Mouse (Mus musculus) forebrain, embryonic 12.5 days (tissue): ENCODE data around the gene E2f2. TPM values are rescaled to one million over a fixed set of nuclear protein-coding genes. Genes with fewer than 3 reads are reported as not detected.

Experiments
- ATAC-seq: fragments of 200-750 bp; cut with Nextera tagmentation; 2 replicates; pipeline ENCODE4 v1.8.0; 2017; ENCODE audit warnings: moderate TSS enrichment; ENCODE audit not compliant: low FRiP score
- H3K27ac ChIP-seq: fragments of 300-500 bp; sonication (generic); 2 replicates; pipeline ENCODE4 v1.5.1; 2016; ENCODE audit warnings: mild to moderate bottlenecking
- H3K27me3 ChIP-seq: fragments of 300-500 bp; sonication (generic); 2 replicates; pipeline ENCODE4 v1.6.1; 2016; ENCODE audit warnings: mild to moderate bottlenecking
- H3K36me3 ChIP-seq: fragments of 300-500 bp; sonication (generic); replicated peaks from 2 replicates; pipeline ENCODE4 v1.6.1; 2016; ENCODE audit warnings: mild to moderate bottlenecking
- H3K4me1 ChIP-seq: fragments of 300-500 bp; sonication (generic); 2 replicates; pipeline ENCODE4 v1.6.1; 2016
- H3K4me2 ChIP-seq: fragments of 300-500 bp; sonication (generic); 2 replicates; pipeline ENCODE4 v1.6.1; 2016; ENCODE audit warnings: mild to moderate bottlenecking, moderate library complexity
- H3K4me3 ChIP-seq: fragments of 300-500 bp; sonication (generic); replicated peaks from 2 replicates; pipeline ENCODE4 v1.5.1; 2016; ENCODE audit warnings: mild to moderate bottlenecking
- H3K9ac ChIP-seq: fragments of 300-500 bp; sonication (generic); 2 replicates; pipeline ENCODE4 v1.6.1; 2016; ENCODE audit warnings: mild to moderate bottlenecking
- H3K9me3 ChIP-seq: fragments of 300-500 bp; sonication (generic); 2 replicates; pipeline ENCODE4 v1.6.1; 2016
- WGBS: fragments of 180-500 bp; shearing (Covaris S2); methylation state at CpG from one replicate; pipeline ENCODE4 v1.1.7; 2016; 5-methylcytosine and 5-hydroxymethylcytosine counted together
- polyA plus RNA-seq: library from polyadenylated mRNA; unstranded; fragments of >200 nt; fragmentation: Nextera tagmentation; extraction: Ambion mirVana; gene quantifications from 2 replicates; pipeline ENCODE4 v1.2.1, GENCODE M21; 2016

Gene E2f2
- polyA plus RNA-seq, 1 experiment from 2014 or later, result 13.4 TPM

- H3K4me2 ChIP-seq, result peak overlapping the region; percentile 67
- H3K4me1 ChIP-seq, result peaks cover 72% of the 10 kb centered on the region
- no peaks in the 10 kb centered on the region for H3K27me3 ChIP-seq
- 28% methylated on average over 9 of the region's 9 CpGs for WGBS
- no peaks in the 10 kb centered on the region for H3K9me3 ChIP-seq
- no peak for ATAC-seq
- no peaks in the 10 kb centered on the region for H3K36me3 ChIP-seq
- H3K9ac ChIP-seq, result peak overlapping the region; percentile 67
- peak overlapping the region; percentile 99 for H3K27ac ChIP-seq
- H3K4me3 ChIP-seq, result no peak overlapping the region
Observed at GRCm38 (mm10) chr4:136135874-136136728, 36.1 kb upstream of the E2f2 start.

GRCm38 (mm10) chr4:136139326-136140110, 32.7 kb upstream of the E2f2 start:
- H3K4me3 ChIP-seq, result no peak overlapping the region
- H3K4me2 ChIP-seq, result peak overlapping the region; percentile 52

GRCm38 (mm10) chr4:136140327-136141250, 31.6 kb upstream of the E2f2 start:
- no peaks in the 10 kb centered on the region for H3K36me3 ChIP-seq
- ATAC-seq, result peak; percentile 82
- peak overlapping the region; percentile 33; the same call in 1 of the 2 replicates for H3K9ac ChIP-seq
- H3K4me3 ChIP-seq, result peak overlapping the region; percentile 22
- peak overlapping the region; percentile 52 for H3K4me2 ChIP-seq
- peak overlapping the region; percentile 90 for H3K27ac ChIP-seq
- WGBS, result 5% methylated on average over 31 of the region's 31 CpGs
- peaks cover 17% of the 10 kb centered on the region for H3K27me3 ChIP-seq
- no peaks in the 10 kb centered on the region for H3K9me3 ChIP-seq
- peaks cover 83% of the 10 kb centered on the region for H3K4me1 ChIP-seq

More at GRCm38 (mm10) chr4:136139326-136140110, 32.7 kb upstream of the E2f2 start:
- WGBS, result 56% methylated on average over 17 of the region's 17 CpGs
- no peak overlapping the region for H3K9ac ChIP-seq
- ATAC-seq, result no peak
- no peaks in the 10 kb centered on the region for H3K9me3 ChIP-seq
- H3K36me3 ChIP-seq, result no peaks in the 10 kb centered on the region
- peak overlapping the region; percentile 90 for H3K27ac ChIP-seq
- peaks cover 84% of the 10 kb centered on the region for H3K4me1 ChIP-seq
- H3K27me3 ChIP-seq, result peaks cover 9% of the 10 kb centered on the region; the same call in 1 of the 2 replicates

- no peak for ATAC-seq
- peak overlapping the region; percentile 65 for H3K27ac ChIP-seq
- peak overlapping the region; percentile 79 for H3K4me2 ChIP-seq
- H3K9me3 ChIP-seq, result no peaks in the 10 kb centered on the region
- peaks cover 31% of the 10 kb centered on the region for H3K27me3 ChIP-seq
- H3K4me1 ChIP-seq, result peaks cover 88% of the 10 kb centered on the region
- 14% methylated on average over 17 of the region's 17 CpGs for WGBS
- no peaks in the 10 kb centered on the region for H3K36me3 ChIP-seq
- H3K4me3 ChIP-seq, result peak overlapping the region; percentile 62; the same call in 1 of the 2 replicates
- peak overlapping the region; percentile 36; the same call in 1 of the 2 replicates for H3K9ac ChIP-seq
Observed at GRCm38 (mm10) chr4:136142267-136143192, 29.7 kb upstream of the E2f2 start.

GRCm38 (mm10) chr4:136143193-136143976, 28.8 kb upstream of the E2f2 start, which contains the start of gene Id3:
Id3 (plus strand) TSS chr4:136143497.
- H3K9ac ChIP-seq, result peak within 1 kb of the TSS; percentile 81
- H3K4me3 ChIP-seq, result peak within 1 kb of the TSS; percentile 62
- peak within 1 kb of the TSS; percentile 79 for H3K4me2 ChIP-seq
- peaks cover 31% of the 10 kb centered on the region for H3K27me3 ChIP-seq
- peaks cover 95% of the 10 kb centered on the region for H3K4me1 ChIP-seq
- H3K36me3 ChIP-seq, result no peaks in the 10 kb centered on the region
- ATAC-seq, result peak; percentile 85
- peak within 1 kb of the TSS; percentile 83 for H3K27ac ChIP-seq
- H3K9me3 ChIP-seq, result no peaks in the 10 kb centered on the region
- under 1% methylated on average over 39 of the region's 39 CpGs for WGBS

- no peaks in the 10 kb centered on the region for H3K36me3 ChIP-seq
- peak overlapping the region; percentile 62 for H3K4me3 ChIP-seq
- peak overlapping the region; percentile 83 for H3K27ac ChIP-seq
- peaks cover 36% of the 10 kb centered on the region for H3K27me3 ChIP-seq
- ATAC-seq, result peak; percentile 15; the same call in 1 of the 2 replicates
- WGBS, result under 1% methylated on average over 50 of the region's 50 CpGs
- peak overlapping the region; percentile 79 for H3K4me2 ChIP-seq
- H3K9me3 ChIP-seq, result no peaks in the 10 kb centered on the region
- H3K4me1 ChIP-seq, result peaks cover 89% of the 10 kb centered on the region
- H3K9ac ChIP-seq, result peak overlapping the region; percentile 81
Observed at GRCm38 (mm10) chr4:136144126-136144926, 27.9 kb upstream of the E2f2 start.

GRCm38 (mm10) chr4:136144927-136145292, 27.3 kb upstream of the E2f2 start:
- WGBS, result under 1% methylated on average over 11 of the region's 11 CpGs
- Histone ChIP-seq H3K27me3 (peaks cover 36% of the 10 kb centered on the region), H3K4me3 (peak overlapping the region; percentile 62), H3K9me3 (no peaks in the 10 kb centered on the region), H3K36me3 (no peaks in the 10 kb centered on the region), H3K4me1 (peaks cover 83% of the 10 kb centered on the region), H3K4me2 (peak overlapping the region; percentile 79), H3K27ac (peak overlapping the region; percentile 83), H3K9ac (peak overlapping the region; percentile 81)
- no peak for ATAC-seq

- H3K27me3 ChIP-seq, result peaks cover 36% of the 10 kb centered on the region
- ATAC-seq, result no peak
- WGBS, result 16% methylated on average over 11 of the region's 11 CpGs
- peak overlapping the region; percentile 62 for H3K4me3 ChIP-seq
- H3K9ac ChIP-seq, result peak overlapping the region; percentile 81
- peak overlapping the region; percentile 79 for H3K4me2 ChIP-seq
- H3K4me1 ChIP-seq, result peaks cover 80% of the 10 kb centered on the region
- H3K27ac ChIP-seq, result peak overlapping the region; percentile 83
- H3K9me3 ChIP-seq, result no peaks in the 10 kb centered on the region
- H3K36me3 ChIP-seq, result no peaks in the 10 kb centered on the region
Observed at GRCm38 (mm10) chr4:136145362-136145885, 26.8 kb upstream of the E2f2 start.

GRCm38 (mm10) chr4:136145991-136146711, 26.0 kb upstream of the E2f2 start:
- H3K9me3 ChIP-seq, result no peaks in the 10 kb centered on the region
- no peak for ATAC-seq
- peaks cover 36% of the 10 kb centered on the region for H3K27me3 ChIP-seq
- H3K4me1 ChIP-seq, result peaks cover 80% of the 10 kb centered on the region
- H3K4me2 ChIP-seq, result peak overlapping the region; percentile 79
- WGBS, result 13% methylated on average over 7 of the region's 7 CpGs
- peak overlapping the region; percentile 62 for H3K4me3 ChIP-seq
- H3K27ac ChIP-seq, result peak overlapping the region; percentile 83
- H3K9ac ChIP-seq, result peak overlapping the region; percentile 26; the same call in 1 of the 2 replicates
- H3K36me3 ChIP-seq, result no peaks in the 10 kb centered on the region
